Mouse (Mus musculus) kidney, postnatal 0 days (tissue): Measurements from ENCODE around the gene Sel1l3. TPM values are rescaled to one million over a fixed set of nuclear protein-coding genes. Genes with fewer than 3 reads are reported as not detected.

Experiments used
- ATAC-seq: fragments of 200-750 bp; cut with Nextera tagmentation; replicated peaks from 2 replicates; pipeline ENCODE4 v1.8.0; 2017; ENCODE audit warnings: low read depth, moderate number of reproducible peaks, moderate TSS enrichment, moderate library complexity; ENCODE audit not compliant: low FRiP score
- DNase-seq: peaks from one replicate; pipeline ENCODE4 v3.0.0-alpha.2; 2016; ENCODE audit warnings: low spot score
- H3K27ac ChIP-seq: fragments of 300-500 bp; sonication (generic); 2 replicates; pipeline ENCODE4 v1.5.1; 2014; ENCODE audit warnings: mild to moderate bottlenecking
- H3K27me3 ChIP-seq: fragments of 300-500 bp; sonication (generic); 2 replicates; pipeline ENCODE4 v1.6.1; 2014; ENCODE audit warnings: low read length, mixed read lengths; ENCODE audit not compliant: insufficient read depth
- H3K36me3 ChIP-seq: fragments of 300-500 bp; sonication (generic); 2 replicates; pipeline ENCODE4 v1.6.1; 2014; ENCODE audit warnings: low read length, mixed read lengths; ENCODE audit not compliant: insufficient read depth
- H3K4me1 ChIP-seq: fragments of 300-500 bp; sonication (generic); replicated peaks from 2 replicates; pipeline ENCODE4 v1.6.1; 2014; ENCODE audit warnings: antibody characterized with exemption, low read length, mixed read lengths; ENCODE audit not compliant: insufficient read depth
- H3K4me2 ChIP-seq: fragments of 300-500 bp; sonication (generic); 2 replicates; pipeline ENCODE4 v1.6.1; 2014; ENCODE audit warnings: mild to moderate bottlenecking, low read length, moderate library complexity, mixed read lengths
- H3K4me3 ChIP-seq: fragments of 300-500 bp; sonication (generic); replicated peaks from 2 replicates; pipeline ENCODE4 v1.5.1; 2014; ENCODE audit warnings: low read depth, low read length
- H3K9ac ChIP-seq: fragments of 300-500 bp; sonication (generic); 2 replicates; pipeline ENCODE4 v1.6.1; 2014; ENCODE audit warnings: low read depth, low read length
- H3K9me3 ChIP-seq: fragments of 300-500 bp; sonication (generic); replicated peaks from 2 replicates; pipeline ENCODE4 v1.6.1; 2016; ENCODE audit warnings: low read length, inconsistent platforms, mixed read lengths
- CTCF ChIP-seq: IDR thresholded peaks from 2 replicates; pipeline ENCODE4 v1.5.1; 2016; ENCODE audit warnings: antibody characterized with exemption, low read depth, mild to moderate bottlenecking, moderate library complexity
- WGBS: fragments of 180-500 bp; shearing (Covaris S2); extraction: QIAGEN DNeasy Blood & Tissue Kit; methylation state at CpG from one replicate; pipeline ENCODE4 v1.1.7; 2014; 5-methylcytosine and 5-hydroxymethylcytosine counted together
- polyA plus RNA-seq: library from polyadenylated mRNA; unstranded; fragments of >200 nt; fragmentation: Nextera tagmentation; extraction: Ambion mirVana; gene quantifications from 2 replicates; pipeline ENCODE4 v1.2.1, GENCODE M21; 2015

Gene Sel1l3
- polyA plus RNA-seq, 1 experiment from 2014 or later = 11.8 TPM

GRCm38 (mm10) chr5:53134003-53134402, 79.7 kb downstream of the Sel1l3 start:
- Histone ChIP-seq H3K4me1 (no peaks in the 10 kb centered on the region), H3K27ac (no peak overlapping the region), H3K9ac (no peak overlapping the region), H3K36me3 (no peaks in the 10 kb centered on the region), H3K9me3 (no peaks in the 10 kb centered on the region), H3K4me3 (no peak overlapping the region), H3K4me2 (no peak overlapping the region), H3K27me3 (no peaks in the 10 kb centered on the region)
- DNase-seq (no peak), ATAC-seq (no peak)
- WGBS = 70% methylated on average over 2 of the region's 2 CpGs
- peak; percentile 42; the same call in 1 of the 2 replicates for TF ChIP-seq CTCF

GRCm38 (mm10) chr5:53124701-53125100, 89.0 kb downstream of the Sel1l3 start:
- Histone ChIP-seq H3K9ac (no peak overlapping the region), H3K27me3 (no peaks in the 10 kb centered on the region), H3K9me3 (no peaks in the 10 kb centered on the region), H3K27ac (no peak overlapping the region), H3K36me3 (no peaks in the 10 kb centered on the region), H3K4me1 (no peaks in the 10 kb centered on the region), H3K4me3 (no peak overlapping the region), H3K4me2 (no peak overlapping the region)
- no peak for ATAC-seq
- WGBS = 39% methylated on average over 4 of the region's 4 CpGs
- no peak for DNase-seq
- no peak for TF ChIP-seq CTCF

GRCm38 (mm10) chr5:53123525-53124286, 90.0 kb downstream of the Sel1l3 start:
- H3K9me3 ChIP-seq = no peaks in the 10 kb centered on the region
- H3K4me2 ChIP-seq = no peak overlapping the region
- H3K4me1 ChIP-seq = no peaks in the 10 kb centered on the region
- peak; percentile 84 for TF ChIP-seq CTCF
- DNase-seq (peak; percentile 82), ATAC-seq (no peak)
- no peak overlapping the region for H3K4me3 ChIP-seq
- H3K27ac ChIP-seq = no peak overlapping the region
- no peak overlapping the region for H3K9ac ChIP-seq
- WGBS = 42% methylated on average over 10 of the region's 10 CpGs
- H3K36me3 ChIP-seq = no peaks in the 10 kb centered on the region
- no peaks in the 10 kb centered on the region for H3K27me3 ChIP-seq

GRCm38 (mm10) chr5:53119689-53120088, 94.0 kb downstream of the Sel1l3 start:
- Histone ChIP-seq H3K27me3 (no peaks in the 10 kb centered on the region), H3K4me3 (no peak overlapping the region), H3K27ac (no peak overlapping the region), H3K9ac (no peak overlapping the region), H3K9me3 (no peaks in the 10 kb centered on the region), H3K4me2 (no peak overlapping the region), H3K36me3 (no peaks in the 10 kb centered on the region), H3K4me1 (no peaks in the 10 kb centered on the region)
- DNase-seq (no peak), ATAC-seq (no peak)
- TF ChIP-seq CTCF = no peak
- WGBS = 61% methylated on average over 3 of the region's 3 CpGs

GRCm38 (mm10) chr5:53118212-53118611, 95.5 kb downstream of the Sel1l3 start:
- ATAC-seq = no peak
- no peak for DNase-seq
- TF ChIP-seq CTCF = no peak
- Histone ChIP-seq H3K27me3 (no peaks in the 10 kb centered on the region), H3K4me3 (no peak overlapping the region), H3K4me1 (no peaks in the 10 kb centered on the region), H3K9ac (no peak overlapping the region), H3K4me2 (no peak overlapping the region), H3K9me3 (no peaks in the 10 kb centered on the region), H3K27ac (no peak overlapping the region), H3K36me3 (no peaks in the 10 kb centered on the region)
- WGBS = 95% methylated on average over 8 of the region's 8 CpGs

GRCm38 (mm10) chr5:53114616-53115267, 99.0 kb downstream of the Sel1l3 start:
- Histone ChIP-seq H3K27ac (no peak overlapping the region), H3K27me3 (no peaks in the 10 kb centered on the region), H3K9me3 (no peaks in the 10 kb centered on the region), H3K36me3 (no peaks in the 10 kb centered on the region), H3K4me3 (no peak overlapping the region), H3K4me2 (no peak overlapping the region), H3K4me1 (peaks cover 4% of the 10 kb centered on the region; the same call in 1 of the 2 replicates), H3K9ac (no peak overlapping the region)
- no peak for TF ChIP-seq CTCF
- WGBS = 70% methylated on average over 12 of the region's 12 CpGs
- ATAC-seq (no peak), DNase-seq (no peak)
